Mouse (Mus musculus): ENCODE data around the gene Npas1.

DNA sequence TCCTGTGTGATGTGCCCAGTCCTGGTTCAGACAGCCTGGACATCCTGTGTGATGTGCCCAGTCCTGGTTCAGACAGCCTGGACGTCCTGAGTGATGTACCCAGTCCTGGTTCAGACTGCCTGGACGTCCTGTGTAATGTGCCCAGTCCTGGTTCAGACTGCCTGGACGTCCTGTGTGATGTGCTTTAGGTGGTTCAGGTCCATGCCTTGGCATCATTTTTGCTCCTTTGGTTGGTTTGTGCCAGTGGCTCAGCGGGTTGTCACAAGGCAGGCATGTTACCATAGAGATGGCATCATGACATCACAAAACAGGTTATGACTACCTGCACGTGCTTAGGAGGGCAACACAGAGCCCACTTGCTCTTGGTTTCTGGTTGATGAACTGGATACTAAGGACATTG, 66.4 kb downstream of the Npas1 start:
- TF ChIP-seq POLR2A (IDR thresholded peaks at IDR 0.05; ENCODE audit: borderline replicate concordance, extremely low read depth, insufficient read depth, insufficient read length, poor library complexity, severe bottlenecking), result no peak
- no peak for TF ChIP-seq CTCF (IDR thresholded peaks at IDR 0.05; ENCODE audit: borderline replicate concordance, extremely low read depth, insufficient read depth, insufficient read length)

Data from brain, embryonic 14.5 days (tissue).